Mouse (Mus musculus) embryonic facial prominence, embryonic 14.5 days (tissue): ENCODE results near the gene Tspan1. TPM values are rescaled to one million over a fixed set of nuclear protein-coding genes. Genes with fewer than 3 reads are reported as not detected.

Experiments used
- ATAC-seq: fragments of 200-750 bp; cut with Nextera tagmentation; 2 replicates; pipeline ENCODE4 v1.8.0; 2017; ENCODE audit warnings: low read depth, moderate number of reproducible peaks, moderate TSS enrichment
- DNase-seq: peaks from one replicate; pipeline ENCODE4 v3.0.0-alpha.2; 2015; ENCODE audit warnings: low spot score
- H3K27ac ChIP-seq: fragments of 300-500 bp; sonication (generic); replicated peaks from 2 replicates; pipeline ENCODE4 v1.5.1; 2014; ENCODE audit warnings: low read depth, mild to moderate bottlenecking, low read length, moderate library complexity
- H3K27me3 ChIP-seq: fragments of 300-500 bp; sonication (generic); replicated peaks from 2 replicates; pipeline ENCODE4 v1.6.1; 2014; ENCODE audit warnings: low read length; ENCODE audit not compliant: control insufficient read depth, insufficient read depth
- H3K36me3 ChIP-seq: fragments of 300-500 bp; sonication (generic); 2 replicates; pipeline ENCODE4 v1.6.1; 2014; ENCODE audit warnings: low read length, mixed read lengths; ENCODE audit not compliant: control insufficient read depth, insufficient read depth
- H3K4me1 ChIP-seq: fragments of 300-500 bp; sonication (generic); 2 replicates; pipeline ENCODE4 v1.6.1; 2014; ENCODE audit warnings: antibody characterized with exemption, low read length; ENCODE audit not compliant: control insufficient read depth, insufficient read depth
- H3K4me2 ChIP-seq: fragments of 300-500 bp; sonication (generic); 2 replicates; pipeline ENCODE4 v1.6.1; 2014; ENCODE audit warnings: low read depth, mild to moderate bottlenecking, low read length, moderate library complexity, mixed read lengths
- H3K4me3 ChIP-seq: fragments of 300-500 bp; sonication (generic); 2 replicates; pipeline ENCODE4 v1.5.1; 2014; ENCODE audit warnings: low read depth, mild to moderate bottlenecking, low read length
- H3K9ac ChIP-seq: fragments of 300-500 bp; sonication (generic); 2 replicates; pipeline ENCODE4 v1.6.1; 2014; ENCODE audit warnings: low read depth, mild to moderate bottlenecking, low read length, moderate library complexity, mixed read lengths
- H3K9me3 ChIP-seq: fragments of 300-500 bp; sonication (generic); 2 replicates; pipeline ENCODE4 v1.6.1; 2016; ENCODE audit warnings: low read length; ENCODE audit not compliant: control insufficient read depth
- WGBS: fragments of 180-500 bp; shearing (Covaris S2); extraction: QIAGEN DNeasy Blood & Tissue Kit; methylation state at CpG from one replicate; pipeline ENCODE4 v1.1.7; 2014; 5-methylcytosine and 5-hydroxymethylcytosine counted together
- polyA plus RNA-seq: library from polyadenylated mRNA; unstranded; fragments of >200 nt; fragmentation: Nextera tagmentation; extraction: Ambion mirVana; gene quantifications from 2 replicates; pipeline ENCODE4 v1.2.1, GENCODE M21; 2014

Gene Tspan1
- polyA plus RNA-seq, 1 experiment from 2014 or later, result 4.0 TPM

DNA sequence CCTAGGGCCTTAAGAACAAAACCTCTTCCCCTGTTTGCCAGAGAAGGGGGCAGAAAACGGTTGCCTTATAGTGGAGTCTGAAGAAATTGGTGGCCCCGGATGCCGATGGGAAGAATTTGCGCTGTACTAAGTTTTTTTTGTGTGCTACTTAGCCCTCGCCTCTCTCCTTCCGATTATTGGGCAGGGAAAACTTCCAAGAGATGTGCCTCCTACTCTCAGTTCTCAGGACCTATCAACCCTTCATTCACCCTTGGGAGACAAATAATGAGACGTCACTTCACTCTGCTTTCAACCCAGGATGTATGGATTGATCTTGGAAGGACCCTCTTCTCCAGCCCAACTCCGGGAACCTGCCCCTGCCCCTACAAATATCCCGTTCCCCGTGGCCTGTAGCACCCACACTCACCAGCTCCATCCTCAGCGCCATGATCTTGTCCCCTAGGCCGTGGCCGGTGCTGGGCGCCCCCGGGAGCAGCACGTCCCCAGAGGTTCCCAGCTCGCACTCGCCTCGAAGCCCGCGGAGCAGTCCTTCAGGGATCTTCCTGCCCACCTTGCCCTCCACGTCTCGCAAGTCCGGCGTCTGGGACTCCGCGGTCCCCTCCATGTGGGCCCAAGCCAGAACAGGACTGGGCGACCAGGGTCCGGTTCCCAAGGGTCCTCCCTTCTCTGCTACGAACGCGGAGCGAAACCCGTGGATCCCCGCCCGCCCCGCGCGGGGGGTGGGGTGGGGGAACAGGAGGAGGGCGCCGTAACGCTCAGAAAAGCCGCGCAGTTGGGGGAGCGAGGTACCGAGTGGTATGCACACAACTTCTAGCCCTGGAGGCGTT is 23.3 kb downstream of the Tspan1 start:
- under 1% methylated on average over 32 of the region's 47 CpGs for WGBS
- no peaks in the 10 kb centered on the region for H3K36me3 ChIP-seq
- H3K9ac ChIP-seq, result peak overlapping the region; percentile 72
- no peaks in the 10 kb centered on the region for H3K27me3 ChIP-seq
- H3K4me1 ChIP-seq, result no peaks in the 10 kb centered on the region
- peak overlapping the region; percentile 61 for H3K4me3 ChIP-seq
- H3K4me2 ChIP-seq, result peak overlapping the region; percentile 90
- DNase-seq (peak; percentile 76), ATAC-seq (peak; percentile 82)
- no peak overlapping the region for H3K27ac ChIP-seq
- no peaks in the 10 kb centered on the region for H3K9me3 ChIP-seq

DNA sequence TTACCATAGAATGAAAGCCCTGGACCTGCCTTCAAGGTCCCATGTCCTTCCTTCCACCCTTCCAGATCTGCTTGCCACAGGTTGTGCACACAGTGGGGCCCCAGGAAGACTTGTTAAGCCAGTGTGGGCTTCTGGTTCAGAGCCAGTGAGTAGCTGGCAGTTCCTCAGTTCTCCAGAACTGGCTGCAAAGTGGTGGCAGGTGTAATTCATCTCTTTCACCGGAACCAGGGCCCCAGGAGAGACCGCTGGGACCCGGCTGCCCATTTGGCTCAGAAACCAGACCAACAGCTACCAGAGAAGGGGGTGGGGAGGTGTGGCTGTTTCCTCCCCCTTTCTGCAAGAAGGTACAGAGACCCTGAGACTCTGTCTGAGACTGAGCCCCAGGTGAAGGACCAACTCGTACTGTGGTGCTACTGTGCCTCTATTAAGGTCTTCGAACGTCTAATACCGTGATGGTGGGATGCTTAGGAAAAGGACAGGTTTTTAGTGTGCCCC is 24.0 kb downstream of the Tspan1 start:
- Histone ChIP-seq H3K27me3 (no peaks in the 10 kb centered on the region), H3K9me3 (no peaks in the 10 kb centered on the region), H3K4me2 (peak overlapping the region; percentile 90), H3K4me1 (no peaks in the 10 kb centered on the region), H3K27ac (no peak overlapping the region), H3K4me3 (peak overlapping the region; percentile 61), H3K36me3 (no peaks in the 10 kb centered on the region), H3K9ac (peak overlapping the region; percentile 72; the same call in 1 of the 2 replicates)
- ATAC-seq (no peak), DNase-seq (no peak)
- WGBS, result 10% methylated on average over 7 of the region's 7 CpGs

DNA sequence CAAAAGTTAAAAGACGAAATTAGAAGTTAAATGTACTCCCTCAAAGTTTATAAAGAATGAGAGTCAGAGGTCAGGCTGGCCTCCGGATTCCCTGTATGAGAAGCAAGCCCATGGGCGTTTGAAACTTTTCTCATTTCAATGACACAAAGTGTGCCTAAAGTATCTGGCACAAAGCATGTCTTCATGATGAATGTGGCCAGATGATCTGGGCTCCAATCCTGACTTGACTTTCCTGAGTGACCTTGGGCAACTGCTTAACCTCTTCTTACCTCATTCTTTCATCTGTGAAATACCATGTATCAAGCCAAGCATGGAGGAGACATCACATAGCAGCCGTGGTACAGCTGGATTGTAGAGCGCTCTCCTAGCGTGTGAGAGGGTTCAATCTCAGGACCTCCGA is 25.1 kb downstream of the Tspan1 start:
- Histone ChIP-seq H3K9me3 (no peaks in the 10 kb centered on the region), H3K4me3 (no peak overlapping the region), H3K27ac (no peak overlapping the region), H3K27me3 (no peaks in the 10 kb centered on the region), H3K4me1 (no peaks in the 10 kb centered on the region), H3K36me3 (no peaks in the 10 kb centered on the region), H3K4me2 (no peak overlapping the region), H3K9ac (no peak overlapping the region)
- DNase-seq (no peak), ATAC-seq (no peak)
- 79% methylated on average over 7 of the region's 7 CpGs for WGBS

DNA sequence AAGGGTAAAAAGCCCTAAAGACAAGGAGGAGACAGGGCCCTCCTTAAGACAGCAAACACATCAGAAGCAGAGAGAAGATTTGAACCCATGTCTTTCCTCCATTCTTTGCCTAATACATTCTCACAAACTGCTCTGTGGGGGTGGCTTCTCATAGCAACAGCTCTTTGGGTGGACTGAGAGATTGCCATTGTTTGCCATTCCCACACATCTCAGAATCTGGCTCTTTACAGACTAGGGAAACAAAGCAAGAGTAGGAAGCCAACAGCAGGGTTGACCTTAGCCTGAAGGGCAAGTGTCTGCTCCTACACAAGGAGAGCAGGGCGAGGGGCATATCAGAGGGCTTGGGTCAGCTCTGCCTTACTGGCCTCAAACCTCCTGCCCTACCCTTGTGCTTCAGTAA is 25.7 kb downstream of the Tspan1 start:
- no peaks in the 10 kb centered on the region for H3K36me3 ChIP-seq

DNA sequence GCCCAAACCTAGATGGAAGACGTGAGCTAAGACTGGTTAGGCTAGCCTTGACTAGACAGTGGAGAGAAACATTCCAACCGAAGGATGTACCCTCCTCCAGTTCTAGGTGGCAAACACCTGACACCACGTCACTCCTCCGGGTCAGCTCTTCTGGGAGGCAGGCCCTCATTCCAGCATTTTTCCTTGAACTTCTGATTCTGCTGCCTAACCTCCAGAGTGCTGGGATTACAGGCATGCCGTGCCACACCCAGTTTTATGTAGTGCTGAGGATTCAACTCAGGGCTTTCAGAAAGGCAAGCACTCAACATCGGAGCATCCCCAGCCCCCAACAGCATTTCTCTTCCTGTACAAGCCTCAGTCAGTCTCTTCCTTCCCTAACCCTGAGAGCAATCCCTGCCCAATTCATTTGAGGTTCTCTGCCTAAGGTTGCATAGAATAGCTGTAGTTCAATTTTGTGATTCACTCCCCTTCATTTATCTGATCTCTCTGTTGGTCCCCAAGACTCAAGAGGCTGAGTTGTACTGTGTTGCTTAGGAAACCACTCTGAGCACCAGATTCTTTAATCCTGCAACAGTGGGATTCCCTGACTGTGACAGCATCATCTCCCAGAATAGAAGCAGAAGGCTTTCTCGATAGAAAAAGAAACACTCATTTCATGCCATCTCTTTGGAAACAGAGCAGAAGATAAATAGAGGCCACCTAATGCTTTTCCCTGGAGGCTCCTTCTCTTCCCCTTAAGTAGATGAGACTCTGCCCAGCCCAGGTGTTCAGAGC is 26.4 kb downstream of the Tspan1 start:
- no peaks in the 10 kb centered on the region for H3K36me3 ChIP-seq
- no peak overlapping the region for H3K4me2 ChIP-seq
- H3K27ac ChIP-seq, result no peak overlapping the region
- no peak overlapping the region for H3K4me3 ChIP-seq
- no peak for ATAC-seq
- no peaks in the 10 kb centered on the region for H3K9me3 ChIP-seq
- no peaks in the 10 kb centered on the region for H3K4me1 ChIP-seq
- no peak overlapping the region for H3K9ac ChIP-seq
- 76% methylated on average over 7 of the region's 7 CpGs for WGBS
- no peak for DNase-seq
- H3K27me3 ChIP-seq, result no peaks in the 10 kb centered on the region

More for the DNA sequence above, 25.7 kb downstream of the Tspan1 start:
- H3K4me2 ChIP-seq, result no peak overlapping the region
- no peaks in the 10 kb centered on the region for H3K27me3 ChIP-seq
- WGBS, result 69% methylated on average over 1 of the region's 1 CpGs
- H3K4me1 ChIP-seq, result no peaks in the 10 kb centered on the region
- DNase-seq (no peak), ATAC-seq (no peak)
- H3K27ac ChIP-seq, result no peak overlapping the region
- H3K4me3 ChIP-seq, result no peak overlapping the region
- H3K9ac ChIP-seq, result no peak overlapping the region
- no peaks in the 10 kb centered on the region for H3K9me3 ChIP-seq

DNA sequence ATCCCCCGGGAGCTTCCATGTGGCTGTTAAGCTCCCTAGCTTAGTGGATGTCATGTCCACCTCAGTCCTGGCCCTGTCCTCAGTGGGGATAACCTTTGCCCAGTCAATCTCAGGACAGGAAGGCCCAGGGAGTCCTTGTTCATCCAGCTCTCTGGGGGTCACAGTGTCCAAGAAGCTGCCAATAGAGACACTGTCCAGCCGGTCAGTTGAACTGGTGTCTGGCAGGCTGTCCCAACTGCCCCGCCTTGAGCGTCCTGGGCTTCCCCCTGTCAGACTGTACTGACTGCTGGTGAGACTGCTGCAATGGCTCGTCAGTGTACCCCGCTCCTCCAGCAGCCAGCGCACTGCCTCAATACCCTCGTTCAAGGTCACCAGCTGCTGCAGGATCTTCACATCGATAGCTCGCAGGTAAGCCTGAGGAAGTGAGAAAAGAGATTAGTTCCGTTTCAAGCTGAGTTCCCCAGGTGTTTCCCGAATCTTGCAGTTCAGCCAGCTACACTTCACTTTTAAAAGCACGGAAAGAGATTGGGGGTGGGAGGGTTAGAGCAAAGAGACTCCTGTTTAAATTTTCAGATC is 29.9 kb downstream of the Tspan1 start:
- no peaks in the 10 kb centered on the region for H3K36me3 ChIP-seq
- no peak overlapping the region for H3K9ac ChIP-seq
- H3K4me1 ChIP-seq, result no peaks in the 10 kb centered on the region
- WGBS, result 42% methylated on average over 13 of the region's 13 CpGs
- no peak overlapping the region for H3K4me3 ChIP-seq
- ATAC-seq (no peak), DNase-seq (no peak)
- no peaks in the 10 kb centered on the region for H3K27me3 ChIP-seq
- H3K9me3 ChIP-seq, result no peaks in the 10 kb centered on the region
- H3K4me2 ChIP-seq, result no peak overlapping the region
- H3K27ac ChIP-seq, result no peak overlapping the region

DNA sequence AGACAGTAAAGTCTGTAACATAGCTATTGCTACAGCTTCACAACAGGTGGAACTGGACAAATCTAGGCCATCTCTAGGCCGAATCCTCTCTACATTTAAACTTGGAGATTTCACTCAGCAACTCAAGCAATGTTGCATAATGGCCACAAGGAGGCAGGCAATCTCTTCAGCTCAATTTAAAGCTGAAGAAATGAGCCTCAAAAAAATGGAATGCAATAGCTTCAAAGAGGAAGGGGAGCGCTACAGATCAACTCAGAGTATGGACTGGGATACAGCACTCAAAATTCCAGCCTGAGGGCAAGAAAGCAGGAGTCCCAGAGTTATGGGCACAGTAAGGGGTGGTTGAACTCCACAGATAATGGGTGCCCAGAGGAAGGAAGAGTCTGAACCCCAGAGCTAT is 32.4 kb downstream of the Tspan1 start:
- Histone ChIP-seq H3K27ac (no peak overlapping the region), H3K4me1 (no peaks in the 10 kb centered on the region), H3K4me2 (no peak overlapping the region), H3K9me3 (no peaks in the 10 kb centered on the region), H3K4me3 (no peak overlapping the region), H3K27me3 (no peaks in the 10 kb centered on the region), H3K9ac (no peak overlapping the region), H3K36me3 (no peaks in the 10 kb centered on the region)
- ATAC-seq (no peak), DNase-seq (peak; percentile 81)
- 22% methylated on average over 2 of the region's 2 CpGs for WGBS

DNA sequence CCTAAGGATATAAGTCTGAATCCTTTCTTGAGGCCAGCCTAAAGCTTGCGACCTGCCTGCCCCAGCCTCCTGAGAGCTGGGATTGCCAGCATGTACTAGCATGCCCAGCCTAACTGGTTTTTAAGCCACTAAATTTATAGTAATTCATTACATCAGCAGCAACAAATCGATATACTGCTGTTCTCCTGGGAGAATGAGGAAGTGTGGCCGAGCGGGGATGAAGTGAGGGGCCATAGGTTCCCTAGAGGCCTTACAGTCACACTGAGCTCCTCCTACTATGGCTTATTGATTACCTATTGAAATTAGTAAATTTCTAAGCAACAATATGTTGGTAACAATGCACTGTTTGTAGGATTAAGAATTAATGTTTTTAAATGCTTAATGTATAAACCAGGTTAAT is 34.3 kb downstream of the Tspan1 start:
- Histone ChIP-seq H3K4me1 (no peaks in the 10 kb centered on the region), H3K9ac (no peak overlapping the region), H3K4me2 (no peak overlapping the region), H3K36me3 (no peaks in the 10 kb centered on the region), H3K27me3 (no peaks in the 10 kb centered on the region), H3K4me3 (no peak overlapping the region), H3K27ac (no peak overlapping the region), H3K9me3 (no peaks in the 10 kb centered on the region)
- DNase-seq, result no peak
- ATAC-seq, result no peak
- WGBS, result 71% methylated on average over 4 of the region's 4 CpGs
